Mouse (Mus musculus) stomach, postnatal 0 days (tissue): ENCODE results near the gene Zbtb12.

Source experiments
- CTCF ChIP-seq: IDR thresholded peaks from 2 replicates; pipeline ENCODE4 v1.5.1; 2016; ENCODE audit warnings: antibody characterized with exemption, low read depth, mild to moderate bottlenecking, moderate library complexity
- EP300 ChIP-seq: optimal IDR thresholded peaks from 2 replicates; pipeline ENCODE3; 2016; ENCODE audit warnings: antibody characterized with exemption

GRCm38 (mm10) chr17:34937960-34938505 lies 58.8 kb downstream of the Zbtb12 start:
- TF ChIP-seq CTCF: no peak
- TF ChIP-seq EP300: no peak
